Mouse (Mus musculus): ENCODE data around the gene Ndufaf4. TPM values are rescaled to one million over a fixed set of nuclear protein-coding genes. Genes with fewer than 3 reads are reported as not detected.

Gene Ndufaf4
- 20.4 and 23.7 TPM in 2 replicates for polyA plus RNA-seq (2012)

DNA sequence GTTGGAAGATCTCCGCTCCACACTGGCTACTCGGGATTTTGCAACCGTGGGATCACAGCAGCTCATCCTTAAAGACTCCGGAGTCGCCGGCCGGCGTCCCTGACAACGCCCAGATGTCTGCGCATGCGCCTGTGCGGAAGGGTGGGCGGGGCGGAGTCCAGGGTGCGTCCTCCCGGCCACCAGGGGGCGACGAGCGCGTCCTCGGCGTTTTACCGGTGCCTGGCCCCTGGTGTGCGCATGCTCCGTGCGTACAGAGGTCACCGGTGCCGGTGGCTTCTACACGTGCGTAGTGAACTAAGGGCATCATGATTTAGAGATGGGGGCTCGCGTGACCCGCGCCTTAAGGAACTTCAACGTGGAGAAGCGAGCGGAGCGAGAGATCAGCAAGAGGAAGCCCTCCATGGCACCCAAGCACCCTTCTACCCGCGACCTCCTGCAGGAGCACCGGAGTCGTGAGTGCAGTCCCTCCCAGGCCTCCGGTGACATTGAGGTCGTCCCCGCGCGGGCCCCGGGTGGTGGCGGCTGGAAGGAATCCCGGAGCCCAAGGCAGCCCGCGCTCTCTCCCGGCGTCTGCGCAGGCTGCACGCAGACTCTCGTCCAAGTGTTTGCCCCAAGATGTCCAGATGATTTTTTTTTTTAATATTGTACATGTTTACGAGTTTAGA, at the start of gene Ndufaf4:
Gene Ndufaf4 (plus strand): TSS at position 233 of the 665 bp plus-strand sequence.
- TF ChIP-seq GATA1 (IDR thresholded peaks at IDR 0.05; ENCODE audit: low read length) = no peak

DNA sequence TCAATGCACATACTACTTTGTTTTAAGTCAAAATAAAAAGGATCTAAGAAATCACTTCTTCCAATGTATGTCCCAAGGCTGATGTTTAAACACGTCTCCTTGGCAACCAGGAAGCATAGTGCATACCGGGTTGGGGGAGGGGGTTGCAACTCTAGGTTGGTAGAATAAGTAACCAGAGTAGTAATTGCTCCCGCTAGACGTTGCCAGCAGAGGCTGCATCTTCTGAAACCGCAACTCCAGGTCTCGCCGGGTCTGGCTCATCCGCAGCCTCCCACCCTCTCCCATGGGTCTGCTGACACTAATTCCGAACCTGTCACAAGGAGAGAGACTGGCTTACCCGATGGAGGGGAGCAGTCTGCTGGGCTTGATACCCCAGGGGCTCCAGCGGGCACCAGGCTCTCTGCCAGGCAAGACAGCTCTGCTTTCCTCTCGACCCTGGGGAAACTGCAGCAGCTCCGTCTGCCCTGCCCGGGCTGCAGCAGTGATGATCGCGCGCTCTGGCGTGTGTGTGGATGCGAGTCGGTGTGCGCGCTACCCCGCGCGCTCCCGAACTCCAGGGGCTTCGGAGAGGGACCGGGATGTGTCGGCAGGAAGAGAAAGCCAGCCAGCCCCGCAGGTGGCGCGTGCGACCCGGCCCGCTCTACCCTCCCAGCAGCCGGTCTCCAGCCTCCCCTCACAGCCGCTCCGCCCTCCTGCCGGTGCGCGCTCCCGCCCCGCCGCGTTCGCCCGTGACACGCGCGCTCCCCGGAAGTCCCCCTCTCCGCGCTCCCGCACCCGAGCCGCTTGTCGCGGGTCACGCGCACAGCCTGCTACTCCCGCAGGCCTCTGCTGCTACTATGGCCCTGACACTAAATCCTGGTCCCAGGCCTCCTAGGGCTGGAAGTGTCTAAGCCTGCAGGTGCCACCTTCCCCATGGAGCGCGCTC, 47.2 kb upstream of the Ndufaf4 start, which contains the start of gene Klhl32:
Gene Klhl32 (minus strand): TSS at position 724 of the 925 bp plus-strand sequence.
- no peak for TF ChIP-seq GATA1 (IDR thresholded peaks at IDR 0.05; ENCODE audit: low read length)

DNA sequence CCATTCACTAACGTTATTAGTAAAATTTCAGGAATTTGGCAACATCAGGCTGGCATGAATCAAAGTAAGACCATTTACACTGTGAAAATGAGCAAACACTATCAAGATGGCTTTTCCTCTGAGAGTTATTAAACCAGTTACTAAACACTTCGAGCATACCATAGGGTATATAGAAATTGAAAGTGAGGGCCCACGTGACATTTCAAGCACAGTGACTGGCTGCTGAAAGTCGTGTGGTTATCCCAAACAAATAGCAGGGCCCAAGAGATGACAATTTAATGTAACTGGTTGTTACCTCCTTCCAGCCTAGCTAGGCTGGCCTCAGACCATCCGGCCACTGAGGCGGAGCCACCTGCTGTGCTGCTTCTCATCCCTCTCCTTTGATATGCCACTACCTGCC, 32.2 kb upstream of the Ndufaf4 start:
- no peak for TF ChIP-seq GATA1 (IDR thresholded peaks at IDR 0.05; ENCODE audit: low read length)

DNA sequence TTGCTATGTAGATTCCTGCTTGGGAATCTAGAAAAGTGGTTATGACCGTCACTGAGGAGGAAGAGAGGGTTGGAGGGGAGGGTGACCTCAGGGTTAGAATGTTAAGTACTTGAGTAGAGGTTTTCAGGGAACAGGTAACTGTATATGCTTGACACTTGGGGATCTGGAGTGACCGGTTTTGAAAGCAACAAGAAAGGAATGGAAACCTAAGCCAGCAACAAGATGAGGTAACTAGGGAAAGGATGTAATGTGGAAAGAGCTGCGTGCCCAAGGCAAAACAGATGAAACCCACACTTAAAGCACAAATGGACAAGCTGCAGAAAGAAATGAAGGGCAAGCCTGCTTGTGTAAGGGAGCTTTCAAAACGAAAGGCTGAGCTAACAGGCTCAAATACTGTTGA, 28.7 kb upstream of the Ndufaf4 start:
- no peak for TF ChIP-seq GATA1 (IDR thresholded peaks at IDR 0.05; ENCODE audit: low read length)

DNA sequence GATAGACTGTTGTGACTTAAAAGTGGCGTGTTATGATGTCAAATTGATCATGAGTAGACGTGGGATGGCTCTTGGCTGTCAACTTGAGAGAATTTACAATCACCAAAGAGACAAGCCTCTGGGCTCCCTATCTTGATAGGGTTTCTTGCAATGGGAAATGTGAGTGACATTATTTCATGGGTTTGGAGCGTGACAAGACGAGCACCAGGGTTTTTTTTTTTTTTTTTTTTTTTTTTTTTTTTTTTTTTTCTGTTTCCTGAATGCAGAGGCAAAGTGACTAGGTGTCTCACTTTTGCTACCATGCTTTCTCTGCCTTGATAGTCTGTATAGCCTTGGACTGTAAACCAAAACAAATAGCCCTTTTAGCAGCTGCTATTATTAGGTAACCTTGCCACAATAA, 3.3 kb upstream of the Ndufaf4 start:
- no peak for TF ChIP-seq GATA1 (IDR thresholded peaks at IDR 0.05; ENCODE audit: low read length)

DNA sequence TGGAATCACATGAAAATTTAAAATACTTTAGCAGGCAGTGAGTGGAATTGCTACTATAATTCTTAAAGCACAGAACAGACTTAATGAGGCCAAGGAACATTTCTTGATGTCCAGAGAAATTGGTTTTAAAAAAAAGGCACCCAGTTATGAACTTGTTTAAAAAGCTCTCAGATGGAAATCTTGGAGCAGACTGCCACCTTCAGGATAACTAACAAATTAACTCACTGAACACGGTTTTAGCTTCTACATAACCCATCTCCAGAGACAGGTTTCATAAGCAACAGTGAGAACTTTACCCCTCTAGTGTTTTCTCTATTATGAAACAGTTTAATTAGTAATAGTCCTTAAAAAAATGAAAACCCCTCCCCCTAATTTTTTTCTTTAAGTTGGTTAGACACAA, 1.1 kb upstream of the Ndufaf4 start:
- TF ChIP-seq GATA1 (IDR thresholded peaks at IDR 0.05; ENCODE audit: low read length) = no peak

DNA sequence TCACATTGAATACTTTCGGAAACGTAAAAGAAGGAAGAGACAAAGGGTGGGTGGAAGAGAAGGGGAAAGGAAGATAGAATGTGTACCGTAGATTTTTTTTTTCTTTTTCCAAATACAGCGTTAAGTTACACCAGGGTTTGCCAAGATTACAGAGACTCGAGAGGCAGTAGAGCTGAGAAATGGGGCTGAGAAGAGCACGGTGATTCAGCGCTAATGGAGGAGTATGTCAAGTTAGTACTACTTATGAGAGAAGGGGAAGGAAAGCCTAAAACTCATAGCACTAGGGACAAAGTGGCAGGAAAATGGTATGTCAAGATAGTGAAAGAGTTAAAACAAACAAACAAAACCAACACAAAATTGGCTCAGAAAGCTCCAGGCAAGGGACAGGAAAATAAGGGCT, 532 bp upstream of the Ndufaf4 start:
- no peak for TF ChIP-seq GATA1 (IDR thresholded peaks at IDR 0.05; ENCODE audit: low read length)

DNA sequence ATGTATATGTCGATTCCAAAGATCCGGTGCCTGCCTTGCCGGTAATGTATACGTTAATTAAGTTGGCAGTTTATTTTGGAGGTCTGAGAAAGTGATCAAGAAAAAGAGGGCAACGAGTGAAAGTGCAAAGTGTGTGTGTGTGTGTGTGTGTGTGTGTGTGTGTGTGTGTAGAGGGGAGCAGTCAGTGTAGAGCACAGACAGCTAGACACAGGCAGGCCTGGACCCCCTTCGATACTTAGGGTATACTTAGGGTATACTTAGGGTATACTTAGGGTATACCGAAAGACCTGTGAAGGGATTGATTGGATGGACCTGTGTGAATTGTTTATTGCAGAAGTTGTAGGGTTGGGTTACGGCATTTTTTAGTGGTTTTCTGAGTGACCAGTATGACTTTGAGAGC, 753 bp downstream of the Ndufaf4 start:
- TF ChIP-seq GATA1 (IDR thresholded peaks at IDR 0.05; ENCODE audit: low read length) = no peak

DNA sequence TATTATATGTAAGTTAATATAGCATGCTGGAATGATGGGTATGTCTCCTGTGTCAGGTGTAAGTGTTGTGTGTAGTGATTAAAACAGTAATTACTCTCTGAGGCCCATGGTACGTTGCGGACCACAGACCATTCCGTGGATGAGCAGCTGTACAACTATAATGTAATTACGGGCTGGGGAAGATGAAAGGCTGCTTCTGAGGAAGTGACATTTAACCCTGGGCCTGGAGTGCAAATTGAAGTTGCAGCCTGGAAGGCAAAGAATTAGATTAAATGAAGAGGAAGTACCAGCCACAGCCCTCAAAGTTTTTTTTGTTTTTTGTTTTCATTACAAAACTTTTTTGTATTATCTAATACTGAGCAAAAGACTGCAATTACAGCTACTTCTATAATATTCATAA, 1.3 kb downstream of the Ndufaf4 start:
- TF ChIP-seq GATA1 (IDR thresholded peaks at IDR 0.05; ENCODE audit: low read length) = no peak

DNA sequence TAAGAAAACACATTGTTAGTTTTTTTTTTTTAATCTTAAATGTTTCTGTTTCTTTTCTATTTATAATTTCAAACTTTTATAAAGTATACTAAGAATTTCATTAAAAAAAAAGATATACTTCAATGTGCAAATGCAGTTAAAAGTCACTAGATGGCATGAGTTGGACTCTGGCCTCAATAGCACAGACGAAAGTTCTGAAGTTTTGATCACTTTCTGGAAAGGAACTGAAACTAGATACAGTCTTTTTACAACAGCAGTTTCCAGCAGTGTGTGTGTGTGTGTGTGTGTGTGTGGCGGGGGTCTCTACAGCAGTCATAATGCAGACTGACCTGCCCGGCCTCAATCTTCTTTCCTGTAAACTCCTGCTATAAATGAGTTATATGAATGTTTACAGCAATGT, 9.9 kb downstream of the Ndufaf4 start:
- TF ChIP-seq GATA1 (IDR thresholded peaks at IDR 0.05; ENCODE audit: low read length) = no peak

DNA sequence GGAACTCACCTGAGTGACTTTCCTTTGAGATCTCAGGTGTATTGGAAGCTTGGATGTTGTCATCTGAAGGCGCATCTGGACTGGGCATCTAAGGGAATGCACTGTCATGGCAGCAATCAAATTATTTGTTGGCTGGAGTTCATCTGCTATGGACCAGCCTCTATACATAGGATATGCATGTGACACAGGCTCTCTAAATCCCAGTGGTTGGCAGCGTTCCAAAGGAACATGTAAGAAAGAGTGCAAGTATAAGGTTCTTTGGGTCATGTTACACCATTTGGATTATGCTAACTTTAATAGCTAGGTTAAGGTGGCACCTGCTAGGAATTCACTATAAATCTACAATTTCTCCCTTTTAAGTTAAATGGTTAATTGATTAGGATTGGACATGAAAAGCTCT, 17.7 kb downstream of the Ndufaf4 start:
- no peak for TF ChIP-seq GATA1 (IDR thresholded peaks at IDR 0.05; ENCODE audit: low read length)

DNA sequence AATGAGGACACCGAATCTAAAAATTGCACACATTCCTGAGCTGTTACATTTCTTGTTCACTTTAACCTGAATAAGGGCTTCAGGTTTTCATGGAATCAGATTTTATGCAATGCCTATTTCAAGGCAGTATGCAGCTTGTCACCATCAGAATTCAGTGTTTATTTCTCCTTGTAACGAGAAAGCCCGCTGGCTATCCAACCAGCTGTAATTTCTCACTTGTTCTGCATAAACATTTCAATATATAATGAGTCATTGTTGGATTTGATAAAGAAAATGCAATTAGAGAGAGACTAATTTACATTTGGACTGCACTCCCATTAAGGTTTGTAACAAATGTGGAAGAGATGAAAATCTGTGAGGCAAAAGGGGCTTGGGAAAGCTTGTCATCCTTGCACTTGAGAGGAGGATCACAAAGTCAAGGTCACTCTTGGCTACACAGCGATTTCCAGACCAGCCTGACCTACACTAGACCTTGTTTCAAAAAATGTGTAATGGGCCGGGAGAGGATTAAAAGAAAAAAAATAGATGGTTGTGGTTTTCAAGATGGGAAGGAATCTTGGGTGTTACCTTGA, 22.2 kb downstream of the Ndufaf4 start:
- no peak for TF ChIP-seq GATA1 (IDR thresholded peaks at IDR 0.05; ENCODE audit: low read length)

DNA sequence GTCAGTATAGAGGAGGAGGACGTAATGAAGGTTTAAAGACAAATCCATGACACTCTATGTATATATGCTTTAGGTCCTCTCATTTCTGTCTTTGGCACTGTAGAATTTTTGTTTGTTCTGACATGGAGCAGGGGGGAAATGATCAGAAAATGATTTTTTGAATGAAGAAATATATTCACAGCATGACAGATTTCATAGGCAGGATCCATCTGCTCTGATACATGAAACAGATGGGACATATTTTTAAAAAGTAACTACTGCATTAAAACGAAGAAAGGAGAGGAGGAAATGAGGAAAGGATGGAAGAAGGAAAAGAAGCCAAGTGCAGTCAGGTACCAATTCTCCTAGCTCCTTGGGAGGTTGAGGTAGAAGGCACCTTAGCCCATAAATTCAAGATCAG, 26.8 kb downstream of the Ndufaf4 start:
- TF ChIP-seq GATA1 (IDR thresholded peaks at IDR 0.05; ENCODE audit: low read length) = no peak

DNA sequence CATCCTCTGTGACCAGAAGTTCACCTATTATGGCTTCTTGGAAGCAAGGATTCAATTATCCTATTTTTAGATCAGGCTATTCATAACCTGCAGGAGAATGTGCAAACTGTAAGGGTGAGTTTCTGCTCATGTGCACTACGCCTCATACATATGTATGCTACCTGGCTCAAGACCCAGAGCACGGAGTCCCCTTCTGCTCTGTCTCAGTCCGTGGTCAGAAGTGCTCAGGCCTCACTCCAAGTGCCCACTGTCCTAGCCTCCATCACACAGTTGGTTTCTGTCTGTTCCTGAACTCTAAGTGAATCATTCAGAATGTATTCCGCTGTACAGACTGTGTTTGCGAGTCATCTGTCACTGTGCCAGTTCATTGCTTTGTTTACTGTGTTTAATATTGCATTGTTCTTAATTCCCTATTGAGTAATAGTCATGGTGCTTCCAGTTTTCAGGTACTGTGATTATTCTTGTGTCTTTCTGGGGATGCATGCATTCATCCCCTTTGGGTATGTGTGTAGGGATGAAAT, 30.4 kb downstream of the Ndufaf4 start:
- TF ChIP-seq GATA1 (IDR thresholded peaks at IDR 0.05; ENCODE audit: low read length) = no peak

DNA sequence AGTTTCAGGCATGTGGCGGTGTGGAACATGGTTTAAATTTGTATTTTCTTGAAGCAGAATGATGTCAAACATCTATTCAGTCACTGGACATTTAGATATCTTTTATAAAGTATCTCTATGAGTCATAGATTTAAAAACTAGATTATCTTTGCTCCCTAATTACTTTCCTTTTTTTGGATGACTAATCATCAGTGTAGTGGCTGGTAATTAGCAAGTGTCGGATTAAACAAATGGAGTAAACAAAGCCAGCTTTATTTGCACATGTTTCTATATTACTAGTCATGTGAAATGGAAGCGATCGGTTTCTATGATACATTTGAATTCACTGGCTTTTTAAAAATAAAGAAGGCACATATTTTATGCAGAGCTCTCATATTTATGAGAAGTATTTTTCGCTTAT, 31.0 kb downstream of the Ndufaf4 start:
- no peak for TF ChIP-seq GATA1 (IDR thresholded peaks at IDR 0.05; ENCODE audit: low read length)

Measured in G1E-ER4 (cell line).